Mouse (Mus musculus) heart, postnatal 0 days (tissue): ENCODE measurements at regions not wholly inside any gene's neighbourhood (a gene's known extent, or its start where the extent isn't known, plus 50 kb on each side); places are given as distances from the start of the nearest gene placed in this dataset.
A peak's percentile ranks its signal among the peaks of the same experiment; 100 is the strongest.

ENCODE experiments used
- ATAC-seq: fragments of 200-750 bp; cut with Nextera tagmentation; 2 replicates; pipeline ENCODE4 v1.8.0; 2017; ENCODE audit warnings: low read depth, moderate number of reproducible peaks, moderate library complexity; ENCODE audit not compliant: insufficient read depth
- DNase-seq: peaks from one replicate; pipeline ENCODE4 v3.0.0-alpha.2; 2016; ENCODE audit warnings: low spot score
- H3K27ac ChIP-seq: fragments of 300-500 bp; sonication (generic); 2 replicates; pipeline ENCODE4 v1.5.1; 2014; ENCODE audit warnings: low read depth, mild to moderate bottlenecking
- H3K27me3 ChIP-seq: fragments of 300-500 bp; sonication (generic); 2 replicates; pipeline ENCODE4 v1.6.1; 2014; ENCODE audit warnings: low read length, mixed read lengths; ENCODE audit not compliant: control insufficient read depth, insufficient read depth
- H3K36me3 ChIP-seq: fragments of 300-500 bp; sonication (generic); replicated peaks from 2 replicates; pipeline ENCODE4 v1.6.1; 2014; ENCODE audit warnings: low read length, mixed read lengths; ENCODE audit not compliant: control insufficient read depth, insufficient read depth
- H3K4me1 ChIP-seq: fragments of 300-500 bp; sonication (generic); 2 replicates; pipeline ENCODE4 v1.6.1; 2014; ENCODE audit warnings: antibody characterized with exemption; ENCODE audit not compliant: control insufficient read depth, insufficient read depth
- H3K4me2 ChIP-seq: fragments of 300-500 bp; sonication (generic); 2 replicates; pipeline ENCODE4 v1.6.1; 2014; ENCODE audit warnings: low read depth, mild to moderate bottlenecking, low read length, moderate library complexity
- H3K4me3 ChIP-seq: fragments of 300-500 bp; sonication (generic); 2 replicates; pipeline ENCODE4 v1.5.1; 2014; ENCODE audit warnings: low read depth, low read length
- H3K9ac ChIP-seq: fragments of 300-500 bp; sonication (generic); replicated peaks from 2 replicates; pipeline ENCODE4 v1.6.1; 2014; ENCODE audit warnings: low read depth, low read length, mixed read lengths
- H3K9me3 ChIP-seq: fragments of 300-500 bp; sonication (generic); replicated peaks from 2 replicates; pipeline ENCODE4 v1.6.1; 2016; ENCODE audit warnings: low read length; ENCODE audit not compliant: control insufficient read depth
- CTCF ChIP-seq: IDR thresholded peaks from 2 replicates; pipeline ENCODE4 v1.5.1; 2016; ENCODE audit warnings: antibody characterized with exemption, control low read depth, low read depth
- EP300 ChIP-seq: IDR thresholded peaks from 2 replicates; pipeline ENCODE4 v1.6.1; 2016; ENCODE audit warnings: antibody characterized with exemption, low read depth
- WGBS: fragments of 180-500 bp; shearing (Covaris S2); extraction: QIAGEN DNeasy Blood & Tissue Kit; methylation state at CpG from one replicate; pipeline ENCODE4 v1.1.7; 2014; 5-methylcytosine and 5-hydroxymethylcytosine counted together

- ATAC-seq: no peak
- Histone ChIP-seq H3K4me1 (no peaks in the 10 kb centered on the region), H3K9me3 (peaks cover 10% of the 10 kb centered on the region; the same call in 1 of the 2 replicates)
These were observed 314.7 kb upstream of the 2610001J05Rik start for GRCm38 (mm10) chr6:14185921-14186420.

GRCm38 (mm10) chr6:14147370-14147769 is 276.1 kb upstream of the 2610001J05Rik start:
- H3K4me2 ChIP-seq: peak overlapping the region; percentile 19; the same call in 1 of the 2 replicates
- no peaks in the 10 kb centered on the region for H3K27me3 ChIP-seq
- no peak for ATAC-seq
- DNase-seq: no peak
- no peak overlapping the region for H3K9ac ChIP-seq
- no peaks in the 10 kb centered on the region for H3K4me1 ChIP-seq
- no peak overlapping the region for H3K4me3 ChIP-seq
- no peak for TF ChIP-seq CTCF
- no peaks in the 10 kb centered on the region for H3K36me3 ChIP-seq
- no peaks in the 10 kb centered on the region for H3K9me3 ChIP-seq
- no peak overlapping the region; the same call in 1 of the 2 replicates for H3K27ac ChIP-seq

More at GRCm38 (mm10) chr6:14185921-14186420, 314.7 kb upstream of the 2610001J05Rik start:
- Histone ChIP-seq H3K4me3 (no peak overlapping the region), H3K36me3 (no peaks in the 10 kb centered on the region), H3K9ac (no peak overlapping the region), H3K4me2 (no peak overlapping the region), H3K27ac (no peak overlapping the region), H3K27me3 (no peaks in the 10 kb centered on the region)
- 45% methylated on average over 2 of the region's 2 CpGs for WGBS
- TF ChIP-seq EP300 (no peak), CTCF (no peak)
- DNase-seq: no peak

GRCm38 (mm10) chr6:14146394-14146793 is 275.1 kb upstream of the 2610001J05Rik start:
- TF ChIP-seq CTCF (no peak), EP300 (no peak)
- no peak overlapping the region for H3K27ac ChIP-seq
- no peaks in the 10 kb centered on the region for H3K27me3 ChIP-seq
- no peaks in the 10 kb centered on the region for H3K36me3 ChIP-seq
- ATAC-seq: no peak
- H3K4me2 ChIP-seq: no peak overlapping the region
- no peaks in the 10 kb centered on the region for H3K4me1 ChIP-seq
- H3K9me3 ChIP-seq: no peaks in the 10 kb centered on the region
- H3K9ac ChIP-seq: no peak overlapping the region
- no peak overlapping the region for H3K4me3 ChIP-seq
- WGBS: 81% methylated on average over 4 of the region's 4 CpGs
- no peak for DNase-seq

DNA sequence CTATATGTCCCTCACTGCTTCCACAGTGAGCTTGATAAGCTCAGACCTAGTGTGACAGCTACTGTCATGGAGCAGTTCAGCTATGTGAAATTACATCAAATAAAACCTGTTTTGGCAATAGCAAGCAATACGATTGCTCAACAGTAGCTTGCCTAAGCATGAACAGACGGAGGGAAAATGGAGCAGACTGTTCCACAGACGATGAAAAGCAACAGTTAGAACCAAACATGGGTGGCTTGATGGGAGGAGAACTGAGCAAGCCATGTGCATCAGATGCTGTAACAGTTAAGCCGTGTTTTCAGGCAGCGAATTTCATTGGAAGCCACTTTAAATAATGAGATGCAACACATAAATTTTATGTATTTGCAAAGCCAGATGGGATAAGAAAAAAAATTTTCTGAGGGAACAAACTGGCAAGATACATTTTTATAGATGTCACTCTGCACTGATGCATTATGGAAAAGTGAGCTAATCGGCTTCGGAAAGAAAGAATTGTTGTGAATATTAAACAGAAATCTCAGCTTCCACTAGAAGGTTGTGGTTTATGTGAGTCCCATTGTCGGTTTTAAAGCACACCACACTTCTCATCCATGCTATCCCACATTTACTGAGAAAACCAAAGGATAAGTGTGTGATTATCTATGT is 270.9 kb upstream of the 2610001J05Rik start:
- Histone ChIP-seq H3K36me3 (no peaks in the 10 kb centered on the region), H3K9ac (no peak overlapping the region), H3K27me3 (no peaks in the 10 kb centered on the region), H3K27ac (no peak overlapping the region), H3K4me1 (no peaks in the 10 kb centered on the region), H3K4me3 (no peak overlapping the region), H3K9me3 (no peaks in the 10 kb centered on the region), H3K4me2 (no peak overlapping the region)
- ATAC-seq: no peak
- TF ChIP-seq EP300: no peak
- no peak for TF ChIP-seq CTCF
- DNase-seq: no peak
- 76% methylated on average over 8 of the region's 8 CpGs for WGBS

DNA sequence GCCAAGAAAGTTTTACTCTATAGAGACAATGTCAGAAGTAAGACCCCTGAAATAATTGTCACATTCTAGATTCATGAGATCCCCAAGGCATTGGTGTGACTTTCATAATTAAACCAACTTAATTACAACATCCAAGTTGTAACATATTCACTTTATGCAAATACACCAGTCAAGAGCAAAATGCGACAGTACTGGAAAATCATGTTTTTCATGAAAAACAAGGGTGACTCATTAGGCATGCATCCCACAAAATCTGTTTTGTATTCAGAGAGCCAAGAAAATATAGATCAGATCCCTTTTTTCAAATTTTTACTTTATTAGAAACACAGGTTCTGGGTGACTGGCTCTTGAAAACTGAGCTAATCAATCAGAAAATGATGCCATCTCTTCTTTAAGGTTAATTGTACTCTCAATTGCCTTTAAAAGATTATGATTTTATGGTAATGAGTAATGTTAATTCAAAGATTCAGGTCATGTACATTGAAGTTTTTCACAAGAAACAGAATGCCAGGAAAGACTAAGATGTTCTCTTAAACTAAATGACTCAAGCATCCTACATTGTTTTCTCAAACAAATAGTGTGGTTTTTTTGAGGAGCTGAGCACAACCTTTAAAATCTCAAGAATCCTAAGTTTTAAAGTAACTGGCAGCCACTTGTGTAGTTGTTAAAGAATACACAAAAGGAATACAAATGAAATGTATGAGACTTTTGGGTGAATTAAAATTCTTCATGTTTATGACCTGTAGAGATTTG is 259.2 kb upstream of the 2610001J05Rik start:
- DNase-seq (no peak), ATAC-seq (no peak)
- Histone ChIP-seq H3K36me3 (no peaks in the 10 kb centered on the region), H3K9ac (no peak overlapping the region), H3K4me2 (no peak overlapping the region), H3K4me1 (no peaks in the 10 kb centered on the region), H3K9me3 (no peaks in the 10 kb centered on the region), H3K4me3 (no peak overlapping the region), H3K27me3 (no peaks in the 10 kb centered on the region), H3K27ac (no peak overlapping the region)
- 65% methylated on average over 1 of the region's 1 CpGs for WGBS
- TF ChIP-seq CTCF: no peak
- TF ChIP-seq EP300: no peak
